Mouse (Mus musculus) liver, postnatal 0 days (tissue): ENCODE results near the gene Abracl.

Experiments
- CTCF ChIP-seq: sonication (generic); IDR thresholded peaks from 2 replicates; pipeline ENCODE4 v1.5.1; 2016; ENCODE audit warnings: antibody characterized with exemption, low read depth
- EP300 ChIP-seq: IDR thresholded peaks from 2 replicates; pipeline ENCODE4 v1.6.1; 2016; ENCODE audit warnings: antibody characterized with exemption, low read depth, mild to moderate bottlenecking

GRCm38 (mm10) chr10:17983313-17983712 is 39.8 kb downstream of the Abracl start:
- TF ChIP-seq CTCF: no peak
- no peak for TF ChIP-seq EP300
